Mouse (Mus musculus): ENCODE data around the gene Rps11. TPM values are rescaled to one million over a fixed set of nuclear protein-coding genes. Genes with fewer than 3 reads are reported as not detected.
"Not testable (repeated sequence)": the region's sequence is repeated elsewhere in the genome, so short reads cannot be mapped to it uniquely, and the experiment has no call there.

Gene Rps11
- polyA plus RNA-seq, 1 experiment from 2014 or later, result 1,759 TPM

GRCm38 (mm10) chr7:45158991-45159390 lies 34.8 kb upstream of the Rps11 start:
- 91% methylated on average over 6 of the region's 6 CpGs for WGBS
- H3K27ac ChIP-seq (replicated peaks; ENCODE audit: low read depth, low read length), result no peak overlapping the region
- H3K4me2 ChIP-seq (ENCODE audit: low read depth, severe bottlenecking), result no peak overlapping the region
- H3K9ac ChIP-seq (ENCODE audit: low read length), result no peak overlapping the region
- ATAC-seq (ENCODE audit: insufficient number of reproducible peaks, low FRiP score, low TSS enrichment, low read depth), result no peak
- no peak overlapping the region for H3K4me3 ChIP-seq (ENCODE audit: low read depth, low read length)
- 0 out of 2 replicates have a peak, but pooled peaks cover 8% of the 10 kb centered on the region for H3K4me1 ChIP-seq (ENCODE audit: control insufficient read depth, insufficient read depth, low read length)
- H3K27me3 ChIP-seq (ENCODE audit: control insufficient read depth, insufficient read depth, low read length), result peaks cover 15% of the 10 kb centered on the region
- H3K36me3 ChIP-seq (ENCODE audit: control insufficient read depth, insufficient read depth, low read length), result peaks cover 5% of the 10 kb centered on the region; the same call in 1 of the 2 replicates
- H3K9me3 ChIP-seq (ENCODE audit: control insufficient read depth, low read length), result no peaks in the 10 kb centered on the region
- no peak for DNase-seq (ENCODE audit: low spot score)

GRCm38 (mm10) chr7:45157459-45157858 lies 33.2 kb upstream of the Rps11 start:
- Histone ChIP-seq H3K27ac (replicated peaks; ENCODE audit: low read depth, low read length) (no peak overlapping the region), H3K36me3 (ENCODE audit: control insufficient read depth, insufficient read depth, low read length) (peaks cover 5% of the 10 kb centered on the region; the same call in 1 of the 2 replicates), H3K9me3 (ENCODE audit: control insufficient read depth, low read length) (no peaks in the 10 kb centered on the region), H3K4me1 (ENCODE audit: control insufficient read depth, insufficient read depth, low read length) (0 out of 2 replicates have a peak, but pooled peaks cover 6% of the 10 kb centered on the region), H3K27me3 (ENCODE audit: control insufficient read depth, insufficient read depth, low read length) (peaks cover under 1% of the 10 kb centered on the region; the same call in 1 of the 2 replicates), H3K9ac (ENCODE audit: low read length) (no peak overlapping the region), H3K4me2 (ENCODE audit: low read depth, severe bottlenecking) (no peak overlapping the region), H3K4me3 (ENCODE audit: low read depth, low read length) (no peak overlapping the region)
- 85% methylated on average over 14 of the region's 14 CpGs for WGBS
- no peak for ATAC-seq (ENCODE audit: insufficient number of reproducible peaks, low FRiP score, low TSS enrichment, low read depth)
- DNase-seq (ENCODE audit: low spot score), result no peak

GRCm38 (mm10) chr7:45156206-45156605 lies 32.0 kb upstream of the Rps11 start:
- DNase-seq (ENCODE audit: low spot score) (no peak), ATAC-seq (ENCODE audit: insufficient number of reproducible peaks, low FRiP score, low TSS enrichment, low read depth) (no peak)
- no peak overlapping the region for H3K4me3 ChIP-seq (ENCODE audit: low read depth, low read length)
- H3K27me3 ChIP-seq (ENCODE audit: control insufficient read depth, insufficient read depth, low read length), result no peaks in the 10 kb centered on the region
- H3K4me2 ChIP-seq (ENCODE audit: low read depth, severe bottlenecking), result no peak overlapping the region
- 95% methylated on average over 15 of the region's 15 CpGs for WGBS
- H3K9me3 ChIP-seq (ENCODE audit: control insufficient read depth, low read length), result no peaks in the 10 kb centered on the region
- no peak overlapping the region for H3K27ac ChIP-seq (replicated peaks; ENCODE audit: low read depth, low read length)
- peaks cover 5% of the 10 kb centered on the region; the same call in 1 of the 2 replicates for H3K36me3 ChIP-seq (ENCODE audit: control insufficient read depth, insufficient read depth, low read length)
- H3K4me1 ChIP-seq (ENCODE audit: control insufficient read depth, insufficient read depth, low read length), result 0 out of 2 replicates have a peak, but pooled peaks cover 9% of the 10 kb centered on the region
- no peak overlapping the region for H3K9ac ChIP-seq (ENCODE audit: low read length)

- Histone ChIP-seq H3K9me3 (ENCODE audit: control insufficient read depth, low read length) (no peaks in the 10 kb centered on the region), H3K4me2 (ENCODE audit: low read depth, severe bottlenecking) (0 out of 2 replicates have a peak overlapping the region, but pooled peaks have one; percentile 53), H3K4me1 (ENCODE audit: control insufficient read depth, insufficient read depth, low read length) (0 out of 2 replicates have a peak, but pooled peaks cover 13% of the 10 kb centered on the region), H3K27me3 (ENCODE audit: control insufficient read depth, insufficient read depth, low read length) (no peaks in the 10 kb centered on the region), H3K36me3 (ENCODE audit: control insufficient read depth, insufficient read depth, low read length) (peaks cover 2% of the 10 kb centered on the region; the same call in 1 of the 2 replicates), H3K27ac (replicated peaks; ENCODE audit: low read depth, low read length) (no peak overlapping the region), H3K4me3 (ENCODE audit: low read depth, low read length) (no peak overlapping the region), H3K9ac (ENCODE audit: low read length) (no peak overlapping the region)
- ATAC-seq (ENCODE audit: insufficient number of reproducible peaks, low FRiP score, low TSS enrichment, low read depth) (no peak), DNase-seq (ENCODE audit: low spot score) (no peak)
- WGBS, result 85% methylated on average over 9 of the region's 9 CpGs
Measured at GRCm38 (mm10) chr7:45155590-45155989, 31.4 kb upstream of the Rps11 start.

- Histone ChIP-seq H3K9me3 (ENCODE audit: control insufficient read depth, low read length) (no peaks in the 10 kb centered on the region), H3K4me1 (ENCODE audit: control insufficient read depth, insufficient read depth, low read length) (0 out of 2 replicates have a peak, but pooled peaks cover 14% of the 10 kb centered on the region), H3K27me3 (ENCODE audit: control insufficient read depth, insufficient read depth, low read length) (no peaks in the 10 kb centered on the region), H3K36me3 (ENCODE audit: control insufficient read depth, insufficient read depth, low read length) (peaks cover 2% of the 10 kb centered on the region; the same call in 1 of the 2 replicates), H3K9ac (ENCODE audit: low read length) (no peak overlapping the region), H3K27ac (replicated peaks; ENCODE audit: low read depth, low read length) (no peak overlapping the region), H3K4me2 (ENCODE audit: low read depth, severe bottlenecking) (peak overlapping the region; percentile 53), H3K4me3 (ENCODE audit: low read depth, low read length) (peak overlapping the region; percentile 51)
- peak; percentile 52 for DNase-seq (ENCODE audit: low spot score)
- 79% methylated on average over 12 of the region's 12 CpGs for WGBS
- no peak for ATAC-seq (ENCODE audit: insufficient number of reproducible peaks, low FRiP score, low TSS enrichment, low read depth)
Measured at GRCm38 (mm10) chr7:45154993-45155514, 30.8 kb upstream of the Rps11 start.

GRCm38 (mm10) chr7:45154096-45154992 lies 30.1 kb upstream of the Rps11 start, which contains the start of the genes Pih1d1 and Aldh16a1:
Gene Pih1d1, plus strand, starts transcription at chr7:45154303.
Gene Aldh16a1, minus strand, starts transcription at chr7:45154584.
- ATAC-seq (ENCODE audit: insufficient number of reproducible peaks, low FRiP score, low TSS enrichment, low read depth) (peak; percentile 94), DNase-seq (ENCODE audit: low spot score) (peak; percentile 98)
- Histone ChIP-seq H3K9me3 (ENCODE audit: control insufficient read depth, low read length) (no peaks in the 10 kb centered on the region), H3K9ac (ENCODE audit: low read length) (peak within 1 kb of the TSS; percentile 76), H3K27ac (replicated peaks; ENCODE audit: low read depth, low read length) (peak within 1 kb of the TSS; percentile 91), H3K4me3 (ENCODE audit: low read depth, low read length) (peak within 1 kb of the TSS; percentile 51), H3K4me1 (ENCODE audit: control insufficient read depth, insufficient read depth, low read length) (0 out of 2 replicates have a peak, but pooled peaks cover 14% of the 10 kb centered on the region), H3K36me3 (ENCODE audit: control insufficient read depth, insufficient read depth, low read length) (peaks cover 2% of the 10 kb centered on the region; the same call in 1 of the 2 replicates), H3K27me3 (ENCODE audit: control insufficient read depth, insufficient read depth, low read length) (no peaks in the 10 kb centered on the region), H3K4me2 (ENCODE audit: low read depth, severe bottlenecking) (peak within 1 kb of the TSS; percentile 53)
- WGBS, result 5% methylated on average over 69 of the region's 69 CpGs

GRCm38 (mm10) chr7:45153586-45153985 lies 29.3 kb upstream of the Rps11 start:
- no peak for ATAC-seq (ENCODE audit: insufficient number of reproducible peaks, low FRiP score, low TSS enrichment, low read depth)

DNA sequence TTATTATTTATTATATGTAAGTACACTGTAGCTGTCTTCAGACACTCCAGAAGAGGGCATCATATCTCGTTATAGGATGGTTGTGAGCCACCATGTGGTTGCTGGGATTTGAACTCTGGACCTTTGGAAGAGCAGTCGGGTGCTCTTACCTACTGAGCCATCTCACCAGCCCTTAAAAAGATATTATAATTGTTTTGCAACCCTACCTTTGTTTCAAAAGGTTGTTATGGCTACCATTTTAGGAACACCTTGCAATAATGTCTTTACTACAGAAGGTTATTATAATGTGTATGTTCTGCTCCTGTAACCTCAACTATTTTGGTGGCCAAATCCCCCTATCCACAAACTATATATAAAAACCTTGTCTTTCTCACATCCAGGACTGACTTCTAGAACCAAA lies 28.8 kb upstream of the Rps11 start:
- not testable (repeated sequence) for H3K9me3 ChIP-seq (ENCODE audit: control insufficient read depth, low read length); H3K27me3 ChIP-seq (ENCODE audit: control insufficient read depth, insufficient read depth, low read length); H3K36me3 ChIP-seq (ENCODE audit: control insufficient read depth, insufficient read depth, low read length); H3K9ac ChIP-seq (ENCODE audit: low read length); H3K27ac ChIP-seq (replicated peaks; ENCODE audit: low read depth, low read length); H3K4me2 ChIP-seq (ENCODE audit: low read depth, severe bottlenecking); DNase-seq (ENCODE audit: low spot score); H3K4me3 ChIP-seq (ENCODE audit: low read depth, low read length); ATAC-seq (ENCODE audit: insufficient number of reproducible peaks, low FRiP score, low TSS enrichment, low read depth)
- 0 out of 2 replicates have a peak, but pooled peaks cover 14% of the 10 kb centered on the region for H3K4me1 ChIP-seq (ENCODE audit: control insufficient read depth, insufficient read depth, low read length)
- WGBS, result 91% methylated on average over 2 of the region's 2 CpGs

More at GRCm38 (mm10) chr7:45153586-45153985, 29.3 kb upstream of the Rps11 start:
- H3K4me2 ChIP-seq (ENCODE audit: low read depth, severe bottlenecking), result peak overlapping the region; percentile 53
- H3K4me3 ChIP-seq (ENCODE audit: low read depth, low read length), result peak overlapping the region; percentile 51
- H3K36me3 ChIP-seq (ENCODE audit: control insufficient read depth, insufficient read depth, low read length), result peaks cover 2% of the 10 kb centered on the region; the same call in 1 of the 2 replicates
- no peaks in the 10 kb centered on the region for H3K27me3 ChIP-seq (ENCODE audit: control insufficient read depth, insufficient read depth, low read length)
- H3K4me1 ChIP-seq (ENCODE audit: control insufficient read depth, insufficient read depth, low read length), result 0 out of 2 replicates have a peak, but pooled peaks cover 14% of the 10 kb centered on the region
- H3K9me3 ChIP-seq (ENCODE audit: control insufficient read depth, low read length), result no peaks in the 10 kb centered on the region
- WGBS, result 5% methylated on average over 5 of the region's 5 CpGs
- H3K9ac ChIP-seq (ENCODE audit: low read length), result peak overlapping the region; percentile 76
- peak overlapping the region; percentile 91; the same call in 1 of the 2 replicates for H3K27ac ChIP-seq (replicated peaks; ENCODE audit: low read depth, low read length)
- DNase-seq (ENCODE audit: low spot score), result no peak
